Mouse (Mus musculus) heart, adult 2 months (tissue): ENCODE measurements around the gene Hip1r. TPM values are rescaled to one million over a fixed set of nuclear protein-coding genes. Genes with fewer than 3 reads are reported as not detected.

ENCODE experiments used
- DNase-seq, 2 experiments: peaks; one replicate each; pipeline ENCODE4 v3.0.0; 2021
- H3K27ac ChIP-seq: fragments of 200-600 bp; 2 replicates; pipeline ENCODE4 v1.8.1; 2022
- H3K27me3 ChIP-seq: fragments of 200-500 bp; 2 replicates; pipeline ENCODE4 v1.6.1; 2012; ENCODE audit warnings: mild to moderate bottlenecking, low read length, inconsistent platforms, mixed read lengths; ENCODE audit not compliant: control insufficient read depth, insufficient read depth
- H3K36me3 ChIP-seq: fragments of 200-500 bp; 2 replicates; pipeline ENCODE4 v1.6.1; 2012; ENCODE audit warnings: low read length, inconsistent platforms; ENCODE audit not compliant: control insufficient read depth, insufficient read depth
- H3K4me1 ChIP-seq: fragments of 200-500 bp; 2 replicates; pipeline ENCODE4 v1.6.1; 2011; ENCODE audit warnings: low read length; ENCODE audit not compliant: control insufficient read depth, insufficient read depth
- H3K4me3 ChIP-seq: fragments of 200-600 bp; 2 replicates; pipeline ENCODE4 v1.8.1; 2022
- H3K79me2 ChIP-seq: fragments of 200-500 bp; replicated peaks from 2 replicates; pipeline ENCODE4 v1.6.1; 2012; ENCODE audit warnings: mild to moderate bottlenecking, inconsistent platforms, low read length, moderate library complexity, mixed read lengths; ENCODE audit not compliant: control insufficient read depth, insufficient read depth
- H3K9ac ChIP-seq: fragments of 200-500 bp; 2 replicates; pipeline ENCODE4 v1.6.1; 2012; ENCODE audit warnings: low read depth, mild to moderate bottlenecking, control low read depth, inconsistent platforms, low read length, mixed read lengths
- CTCF ChIP-seq: fragments of 200-600 bp; IDR thresholded peaks from 2 replicates; pipeline ENCODE4 v1.8.1; 2022; ENCODE audit warnings: antibody characterized with exemption, mild to moderate bottlenecking, moderate library complexity
- EP300 ChIP-seq: fragments of 200-500 bp; IDR thresholded peaks from 2 replicates; pipeline ENCODE4 v1.6.1; 2011; ENCODE audit warnings: low read depth, low read length, control low read depth; ENCODE audit not compliant: insufficient read depth
- POLR2A ChIP-seq: fragments of 200-500 bp; IDR thresholded peaks from 2 replicates; pipeline ENCODE4 v1.6.1; 2011; ENCODE audit warnings: mild to moderate bottlenecking, low read depth, low read length, control low read depth; ENCODE audit not compliant: insufficient read depth
- WGBS: fragments of 180-500 bp; shearing (Covaris S2); methylation state at CpG from one replicate; pipeline ENCODE4 v1.1.7; 2018; 5-methylcytosine and 5-hydroxymethylcytosine counted together
- intact Hi-C: fragments of 180-260 bp; cut with DNase I; formaldehyde crosslinking; loops from one replicate; pipeline ENCODE4 v1.15.1; 2025
- long read RNA-seq: library from polyadenylated mRNA; stranded (forward); transcript quantifications from one replicate; pipeline ENCODE4 v2.0.0, GENCODE M21; 2021
- polyA plus RNA-seq: library from polyadenylated mRNA; depleted of rRNA; stranded (reverse); fragments of >200 nt; gene quantifications from 2 replicates; pipeline ENCODE4 v1.2.3, GENCODE M21; 2012; rRNA removed
- total RNA-seq, 2 experiments: library from RNA; stranded (reverse); gene quantifications; 2 replicates each; pipeline ENCODE4 v1.2.3; 2021

Gene Hip1r
- 10 to 100 TPM; 16.3 to 16.7 TPM for total RNA-seq
- 7.0 and 7.9 TPM in 2 replicates for polyA plus RNA-seq
- long read RNA-seq, full-length matches to known transcripts = 5 of 6 reads
- long read RNA-seq, partial matches to known transcripts = 1 of 6 reads
- long read RNA-seq, other reads (novel, unspliced or antisense) = 0 of 6 reads

- H3K27ac ChIP-seq = peak within 1 kb of the TSS; percentile 88
- 1% methylated on average over 104 of the region's 106 CpGs for WGBS
- peak within 1 kb of the TSS; percentile 87 for H3K4me3 ChIP-seq
- intact Hi-C loops = loop anchor here (2.0 kb wide), 1 partner anchor 29 kb away; no protein-coding TSS in a partner anchor
- TF ChIP-seq POLR2A (peak; percentile 54), CTCF (no peak), EP300 (no peak)
- H3K36me3 ChIP-seq = no peaks in the 10 kb centered on the region; the same call in 1 of the 2 replicates
- H3K4me1 ChIP-seq = peaks cover 3% of the 10 kb centered on the region
- H3K79me2 ChIP-seq = no peaks in the 10 kb centered on the region
- peak within 1 kb of the TSS; percentile 79 for H3K9ac ChIP-seq
- no peaks in the 10 kb centered on the region for H3K27me3 ChIP-seq
- peak; percentile 84 to 86 for DNase-seq
Measured at GRCm38 (mm10) chr5:123973299-123974178, at the start of gene Hip1r. Hip1r (plus strand) TSS chr5:123973628.

GRCm38 (mm10) chr5:123927118-123927517 is 46.3 kb upstream of the Hip1r start, which contains the start of gene Gm43518:
Gm43518 (plus strand) TSS chr5:123927418.
- 91% methylated on average over 9 of the region's 9 CpGs for WGBS
- DNase-seq = no peak

DNA sequence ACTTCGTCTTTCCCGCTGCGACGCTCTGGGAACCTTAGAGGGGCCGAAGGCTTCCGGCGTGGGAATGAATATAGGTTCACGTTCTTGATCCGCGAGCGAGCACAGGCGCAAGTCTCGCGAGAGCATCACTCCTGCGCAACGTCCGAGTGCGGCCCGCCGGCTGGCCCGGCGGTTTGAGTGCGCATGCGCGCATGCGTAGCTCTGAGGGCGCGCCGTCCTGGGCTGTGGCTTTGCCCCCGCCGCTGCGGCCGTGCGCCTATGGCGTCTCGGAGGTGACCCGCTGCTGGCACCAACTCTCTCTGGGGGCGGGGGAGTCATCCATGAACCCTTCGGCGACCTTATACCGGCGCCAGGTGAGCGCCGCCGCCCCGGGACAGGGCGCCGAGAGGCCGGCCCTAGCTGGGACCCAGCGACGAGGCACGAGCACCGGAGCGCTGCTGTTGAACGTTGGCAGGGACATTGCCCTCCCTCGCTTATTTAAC is 42.9 kb upstream of the Hip1r start, which contains the start of gene Ccdc62:
TSS of gene Ccdc62 (plus strand) at position 172 of the 482 bp plus-strand sequence.
- peak within 1 kb of the TSS; percentile 98 for H3K27ac ChIP-seq
- H3K9ac ChIP-seq = peak within 1 kb of the TSS; percentile 97
- DNase-seq = peak; percentile 93 to 95
- peaks cover 2% of the 10 kb centered on the region for H3K4me1 ChIP-seq
- TF ChIP-seq CTCF (no peak), EP300 (peak; percentile 43; the same call in 1 of the 2 replicates), POLR2A (peak; percentile 98)
- H3K79me2 ChIP-seq = no peaks in the 10 kb centered on the region
- H3K36me3 ChIP-seq = no peaks in the 10 kb centered on the region; the same call in 1 of the 2 replicates
- H3K27me3 ChIP-seq = no peaks in the 10 kb centered on the region
- intact Hi-C loops = no loop called here
- H3K4me3 ChIP-seq = peak within 1 kb of the TSS; percentile 96
- under 1% methylated on average over 56 of the region's 56 CpGs for WGBS

More at GRCm38 (mm10) chr5:123927118-123927517, 46.3 kb upstream of the Hip1r start, which contains the start of gene Gm43518:
- Histone ChIP-seq H3K4me1 (peaks cover 2% of the 10 kb centered on the region), H3K27me3 (no peaks in the 10 kb centered on the region), H3K9ac (no peak within 1 kb of the TSS), H3K79me2 (no peaks in the 10 kb centered on the region), H3K36me3 (no peaks in the 10 kb centered on the region; the same call in 1 of the 2 replicates), H3K27ac (no peak within 1 kb of the TSS), H3K4me3 (no peak within 1 kb of the TSS)
- TF ChIP-seq EP300 = no peak
- no peak for TF ChIP-seq CTCF
- no peak for TF ChIP-seq POLR2A
- intact Hi-C loops = no loop called here

DNA sequence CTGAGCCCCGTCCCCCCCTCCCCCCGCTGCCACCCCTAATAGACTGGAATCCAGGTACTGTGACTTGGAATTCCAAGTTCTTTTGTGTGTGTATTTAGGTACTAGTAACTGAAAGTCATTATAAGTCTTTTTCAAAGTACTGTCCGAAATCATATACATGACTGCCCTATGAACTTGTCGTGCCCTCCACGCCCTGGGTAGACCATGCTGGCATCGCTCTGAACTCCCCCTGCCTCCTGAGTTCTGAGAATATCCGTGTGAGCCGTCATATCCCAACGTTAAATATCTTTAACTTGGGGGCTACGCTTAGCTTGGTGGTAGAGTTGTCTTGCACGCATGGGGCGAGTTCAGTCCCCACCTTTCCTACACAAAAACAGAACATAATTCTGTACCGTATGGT is 42.3 kb upstream of the Hip1r start:
- Histone ChIP-seq H3K4me3 (peak overlapping the region; percentile 96), H3K4me1 (peaks cover 2% of the 10 kb centered on the region), H3K9ac (peak overlapping the region; percentile 97), H3K36me3 (no peaks in the 10 kb centered on the region; the same call in 1 of the 2 replicates), H3K27me3 (no peaks in the 10 kb centered on the region), H3K27ac (peak overlapping the region; percentile 98), H3K79me2 (no peaks in the 10 kb centered on the region)
- no peak for DNase-seq
- no peak for TF ChIP-seq EP300
- no peak for TF ChIP-seq CTCF
- TF ChIP-seq POLR2A = no peak
- 44% methylated on average over 13 of the region's 13 CpGs for WGBS
- intact Hi-C loops = no loop called here

- TF ChIP-seq CTCF (peak; percentile 50), EP300 (no peak)
- no peaks in the 10 kb centered on the region for H3K79me2 ChIP-seq
- no peak for DNase-seq
- no peaks in the 10 kb centered on the region for H3K27me3 ChIP-seq
- no peak overlapping the region for H3K27ac ChIP-seq
- no peak overlapping the region for H3K4me3 ChIP-seq
- intact Hi-C loops = no loop called here
- H3K9ac ChIP-seq = no peak overlapping the region
- H3K4me1 ChIP-seq = peaks cover 2% of the 10 kb centered on the region
- H3K36me3 ChIP-seq = no peaks in the 10 kb centered on the region; the same call in 1 of the 2 replicates
Measured at GRCm38 (mm10) chr5:123932927-123933326, 40.5 kb upstream of the Hip1r start.
